Mouse (Mus musculus): ENCODE measurements around the gene Kcnj6.
A peak's percentile ranks its signal among the peaks of the same experiment; 100 is the strongest.

Gene Kcnj6

GRCm38 (mm10) chr16:94997340-94997849 lies at the start of gene Kcnj6:
Gene Kcnj6, minus strand, starts transcription at chr16:94997701.
- DNase-seq (ENCODE audit: inconsistent ontology term) = peak; percentile 20

GRCm38 (mm10) chr16:95009937-95010336 lies 12.4 kb upstream of the Kcnj6 start:
- DNase-seq (ENCODE audit: inconsistent ontology term) = no peak

GRCm38 (mm10) chr16:95004599-95004998 lies 7.1 kb upstream of the Kcnj6 start:
- DNase-seq (ENCODE audit: inconsistent ontology term) = peak; percentile 27

GRCm38 (mm10) chr16:94999551-94999950 lies 2.0 kb upstream of the Kcnj6 start:
- no peak for DNase-seq (ENCODE audit: inconsistent ontology term)

GRCm38 (mm10) chr16:94999019-94999418 lies 1.5 kb upstream of the Kcnj6 start:
- DNase-seq (ENCODE audit: inconsistent ontology term) = no peak

- DNase-seq (ENCODE audit: inconsistent ontology term) = no peak
Measured at GRCm38 (mm10) chr16:94996791-94997281, 665 bp downstream of the Kcnj6 start.

GRCm38 (mm10) chr16:94995542-94996131 lies 1.9 kb downstream of the Kcnj6 start:
- DNase-seq (ENCODE audit: inconsistent ontology term) = peak; percentile 46

GRCm38 (mm10) chr16:94994924-94995323 lies 2.6 kb downstream of the Kcnj6 start:
- DNase-seq (ENCODE audit: inconsistent ontology term) = no peak

- DNase-seq (ENCODE audit: inconsistent ontology term) = no peak
Measured at GRCm38 (mm10) chr16:94994148-94994547, 3.4 kb downstream of the Kcnj6 start.

- DNase-seq (ENCODE audit: inconsistent ontology term) = no peak
Measured at GRCm38 (mm10) chr16:94990114-94990513, 7.4 kb downstream of the Kcnj6 start.

GRCm38 (mm10) chr16:94986731-94987130 lies 10.8 kb downstream of the Kcnj6 start:
- no peak for DNase-seq (ENCODE audit: inconsistent ontology term)

- no peak for DNase-seq (ENCODE audit: inconsistent ontology term)
Measured at GRCm38 (mm10) chr16:94984263-94984662, 13.2 kb downstream of the Kcnj6 start.

- DNase-seq (ENCODE audit: inconsistent ontology term) = no peak
Measured at GRCm38 (mm10) chr16:94980374-94980773, 17.1 kb downstream of the Kcnj6 start.

- no peak for DNase-seq (ENCODE audit: inconsistent ontology term)
Measured at GRCm38 (mm10) chr16:94979499-94979898, 18.0 kb downstream of the Kcnj6 start.

- DNase-seq (ENCODE audit: inconsistent ontology term) = peak; percentile 65
Measured at GRCm38 (mm10) chr16:94972080-94972855, 25.2 kb downstream of the Kcnj6 start.

GRCm38 (mm10) chr16:94968941-94969340 lies 28.6 kb downstream of the Kcnj6 start:
- no peak for DNase-seq (ENCODE audit: inconsistent ontology term)

GRCm38 (mm10) chr16:94968472-94968871 lies 29.0 kb downstream of the Kcnj6 start:
- DNase-seq (ENCODE audit: inconsistent ontology term) = no peak

GRCm38 (mm10) chr16:94957156-94957828 lies 40.2 kb downstream of the Kcnj6 start:
- no peak for DNase-seq (ENCODE audit: inconsistent ontology term)

- no peak for DNase-seq (ENCODE audit: inconsistent ontology term)
Measured at GRCm38 (mm10) chr16:94956410-94956809, 41.1 kb downstream of the Kcnj6 start.

- no peak for DNase-seq (ENCODE audit: inconsistent ontology term)
Measured at GRCm38 (mm10) chr16:94953294-94953693, 44.2 kb downstream of the Kcnj6 start.

GRCm38 (mm10) chr16:94949172-94949571 lies 48.3 kb downstream of the Kcnj6 start:
- DNase-seq (ENCODE audit: inconsistent ontology term) = no peak

- DNase-seq (ENCODE audit: inconsistent ontology term) = no peak
Measured at GRCm38 (mm10) chr16:94946848-94947247, 50.7 kb downstream of the Kcnj6 start.
